Mouse (Mus musculus) hindbrain, embryonic 14.5 days (tissue): Measurements from ENCODE around the gene Rab5c. TPM values are rescaled to one million over a fixed set of nuclear protein-coding genes. Genes with fewer than 3 reads are reported as not detected.

ENCODE experiments used
- ATAC-seq: fragments of 200-750 bp; cut with Nextera tagmentation; 2 replicates; pipeline ENCODE4 v1.8.0; 2017; ENCODE audit warnings: moderate number of reproducible peaks, mild to moderate bottlenecking, moderate TSS enrichment, moderate library complexity; ENCODE audit not compliant: low FRiP score
- DNase-seq: peaks from one replicate; pipeline ENCODE4 v3.0.0-alpha.2; 2015; ENCODE audit warnings: low spot score
- H3K27ac ChIP-seq: fragments of 300-500 bp; sonication (generic); 2 replicates; pipeline ENCODE4 v1.5.1; 2014; ENCODE audit warnings: mild to moderate bottlenecking, moderate library complexity
- H3K27me3 ChIP-seq: fragments of 300-500 bp; sonication (generic); 2 replicates; pipeline ENCODE4 v1.6.1; 2014; ENCODE audit warnings: mild to moderate bottlenecking, low read length, mixed read lengths; ENCODE audit not compliant: control insufficient read depth, insufficient read depth
- H3K36me3 ChIP-seq: fragments of 300-500 bp; sonication (generic); replicated peaks from 2 replicates; pipeline ENCODE4 v1.6.1; 2014; ENCODE audit not compliant: control insufficient read depth, insufficient read depth
- H3K4me1 ChIP-seq: fragments of 300-500 bp; sonication (generic); replicated peaks from 2 replicates; pipeline ENCODE4 v1.6.1; 2014; ENCODE audit warnings: antibody characterized with exemption, low read length, mixed read lengths; ENCODE audit not compliant: control insufficient read depth, insufficient read depth
- H3K4me2 ChIP-seq: fragments of 300-500 bp; sonication (generic); replicated peaks from 2 replicates; pipeline ENCODE4 v1.6.1; 2014; ENCODE audit warnings: mild to moderate bottlenecking, moderate library complexity
- H3K4me3 ChIP-seq: fragments of 300-500 bp; sonication (generic); replicated peaks from 2 replicates; pipeline ENCODE4 v1.5.1; 2014; ENCODE audit warnings: mild to moderate bottlenecking, low read length
- H3K9ac ChIP-seq: fragments of 300-500 bp; sonication (generic); 2 replicates; pipeline ENCODE4 v1.6.1; 2014
- H3K9me3 ChIP-seq: fragments of 300-500 bp; sonication (generic); 2 replicates; pipeline ENCODE4 v1.6.1; 2016; ENCODE audit warnings: low read length; ENCODE audit not compliant: control insufficient read depth
- WGBS: fragments of 180-500 bp; shearing (Covaris S2); extraction: QIAGEN DNeasy Blood & Tissue Kit; methylation state at CpG from one replicate; pipeline ENCODE4 v1.1.7; 2014; 5-methylcytosine and 5-hydroxymethylcytosine counted together
- polyA plus RNA-seq: library from polyadenylated mRNA; unstranded; fragments of >200 nt; fragmentation: Nextera tagmentation; extraction: Ambion mirVana; gene quantifications from 2 replicates; pipeline ENCODE4 v1.2.1, GENCODE M21; 2014

Gene Rab5c
- polyA plus RNA-seq, 1 experiment from 2014 or later: 80.5 TPM

DNA sequence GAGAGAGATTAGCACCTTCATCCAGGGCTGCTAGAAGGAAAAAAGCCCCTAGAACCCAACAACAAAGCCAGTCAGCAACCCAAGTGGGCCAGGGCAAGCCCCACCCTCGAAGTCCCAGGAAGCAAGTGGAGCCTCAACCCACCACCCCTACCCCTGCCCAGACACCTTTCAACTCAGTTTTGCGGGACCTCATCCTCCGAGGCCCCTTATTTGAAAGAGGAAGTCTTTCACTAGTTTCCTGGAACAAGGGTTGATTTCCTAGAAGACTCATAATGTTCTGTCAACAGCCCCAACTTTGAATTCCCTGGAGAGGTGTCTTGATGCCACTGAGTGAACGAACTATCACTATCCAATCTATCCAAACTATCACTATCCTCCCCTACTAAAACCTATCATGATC lies 8.0 kb downstream of the Rab5c start:
- H3K36me3 ChIP-seq: peaks cover 13% of the 10 kb centered on the region
- no peak overlapping the region for H3K9ac ChIP-seq
- no peak overlapping the region for H3K4me2 ChIP-seq
- H3K4me1 ChIP-seq: no peaks in the 10 kb centered on the region
- DNase-seq (no peak), ATAC-seq (no peak)
- 90% methylated on average over 4 of the region's 4 CpGs for WGBS
- H3K9me3 ChIP-seq: no peaks in the 10 kb centered on the region
- no peak overlapping the region for H3K4me3 ChIP-seq
- no peaks in the 10 kb centered on the region for H3K27me3 ChIP-seq
- H3K27ac ChIP-seq: no peak overlapping the region

DNA sequence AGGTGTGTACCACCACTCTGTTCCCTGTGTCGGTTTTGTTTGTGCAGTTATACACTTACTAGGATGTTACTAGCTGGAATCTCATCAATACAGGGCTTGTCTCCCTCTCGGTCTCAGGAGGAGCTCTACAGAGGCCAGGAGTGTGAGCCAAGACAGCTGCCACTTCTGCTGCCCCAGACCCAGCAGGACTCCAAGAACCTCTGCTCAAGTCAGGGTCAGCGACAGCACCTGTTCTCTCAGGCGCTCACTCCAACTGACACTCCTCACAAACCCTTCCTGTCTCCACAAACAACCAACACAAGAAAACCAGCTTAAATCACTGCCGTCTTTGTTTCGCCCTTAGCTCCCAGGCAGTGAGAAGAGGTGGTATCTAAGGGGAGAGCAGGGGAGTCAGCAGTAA lies 9.4 kb downstream of the Rab5c start:
- Histone ChIP-seq H3K4me1 (no peaks in the 10 kb centered on the region), H3K9me3 (no peaks in the 10 kb centered on the region), H3K36me3 (peaks cover 13% of the 10 kb centered on the region), H3K4me3 (no peak overlapping the region), H3K27me3 (no peaks in the 10 kb centered on the region), H3K27ac (no peak overlapping the region), H3K9ac (no peak overlapping the region), H3K4me2 (no peak overlapping the region)
- ATAC-seq (no peak), DNase-seq (no peak)
- 92% methylated on average over 6 of the region's 6 CpGs for WGBS

DNA sequence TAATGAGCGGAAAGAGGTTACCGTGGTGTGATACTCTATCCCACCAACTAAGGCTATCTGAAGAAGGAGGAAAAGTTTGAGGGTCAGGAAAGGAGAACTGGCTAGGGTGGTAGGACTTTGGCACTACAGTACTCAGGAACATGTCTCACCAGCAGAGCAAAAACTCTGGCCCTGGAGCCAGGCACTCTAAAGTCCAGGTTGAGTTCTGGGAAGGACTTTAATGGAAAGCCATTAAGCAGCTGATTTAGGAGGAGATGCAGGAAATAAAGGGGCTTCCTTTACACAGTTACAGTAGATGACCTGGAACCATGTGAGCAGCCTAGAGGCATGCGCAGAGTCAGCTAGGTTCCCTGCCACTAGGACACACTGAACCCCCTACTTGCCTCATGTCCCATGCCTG lies 10.8 kb downstream of the Rab5c start:
- Histone ChIP-seq H3K4me1 (peaks cover 4% of the 10 kb centered on the region; the same call in 1 of the 2 replicates), H3K36me3 (peaks cover 13% of the 10 kb centered on the region), H3K9me3 (no peaks in the 10 kb centered on the region), H3K4me2 (no peak overlapping the region), H3K9ac (no peak overlapping the region), H3K27ac (no peak overlapping the region), H3K27me3 (no peaks in the 10 kb centered on the region), H3K4me3 (no peak overlapping the region)
- DNase-seq (no peak), ATAC-seq (no peak)
- WGBS: 91% methylated on average over 3 of the region's 3 CpGs

DNA sequence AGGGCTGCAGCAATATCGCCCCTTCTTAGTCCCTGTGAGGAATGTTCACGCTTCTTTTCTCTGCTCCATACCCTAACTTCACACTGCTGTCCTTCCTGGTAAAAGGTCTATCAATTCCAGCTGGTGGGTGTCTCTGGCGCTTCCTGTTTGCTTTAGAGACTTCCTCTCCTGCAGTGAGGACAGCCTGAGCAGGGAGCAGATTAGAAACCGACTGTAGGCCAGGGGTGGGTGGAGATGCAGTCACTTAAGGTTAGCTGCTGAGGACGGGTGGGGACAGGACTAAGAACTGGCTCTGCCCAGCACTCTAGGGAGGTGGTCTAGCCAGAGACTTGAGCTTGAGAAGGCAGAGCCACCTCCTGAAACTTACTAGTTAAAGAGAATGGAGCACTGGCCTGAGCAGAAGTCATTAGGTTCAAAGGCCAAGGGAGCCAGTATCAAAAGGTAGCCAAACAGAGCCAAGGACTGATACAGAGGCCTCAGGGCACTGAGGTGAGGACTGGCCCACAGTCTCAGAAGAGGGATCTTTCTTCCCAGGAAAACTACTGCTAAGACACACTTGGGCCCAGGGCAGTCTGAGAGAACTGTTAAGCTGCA lies 13.0 kb downstream of the Rab5c start:
- Histone ChIP-seq H3K36me3 (peaks cover 13% of the 10 kb centered on the region), H3K4me1 (peaks cover 8% of the 10 kb centered on the region), H3K4me2 (no peak overlapping the region), H3K9me3 (no peaks in the 10 kb centered on the region), H3K4me3 (no peak overlapping the region), H3K27ac (no peak overlapping the region), H3K27me3 (no peaks in the 10 kb centered on the region), H3K9ac (no peak overlapping the region)
- DNase-seq (no peak), ATAC-seq (no peak)
- 67% methylated on average over 5 of the region's 5 CpGs for WGBS

DNA sequence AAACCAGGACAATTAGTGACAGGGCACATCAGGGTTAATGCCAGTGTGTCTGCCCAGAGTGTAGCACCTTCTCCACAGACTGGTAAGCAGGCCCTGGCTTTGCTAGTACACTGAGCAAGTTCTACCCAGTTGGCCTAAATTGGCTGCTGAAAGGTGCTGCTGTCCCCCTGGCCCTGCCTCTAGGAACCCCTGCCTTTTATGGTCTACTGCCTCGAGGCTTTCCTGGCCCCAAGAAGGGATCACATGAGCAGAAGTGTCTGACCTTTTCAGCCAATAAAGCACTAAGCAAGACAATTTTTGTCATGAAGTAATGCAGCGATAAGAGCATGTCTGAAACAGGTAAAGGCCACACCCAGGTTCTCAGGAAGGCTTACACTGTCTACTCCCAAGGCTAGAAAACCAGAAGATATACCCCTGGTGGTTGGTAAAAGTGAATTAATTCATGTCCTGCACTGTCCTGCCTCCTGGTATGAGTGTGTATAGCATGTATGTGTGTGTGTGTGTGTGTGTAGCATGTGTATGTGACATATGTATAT lies 15.5 kb downstream of the Rab5c start:
- Histone ChIP-seq H3K27ac (no peak overlapping the region), H3K9ac (no peak overlapping the region), H3K36me3 (peaks cover 17% of the 10 kb centered on the region), H3K27me3 (no peaks in the 10 kb centered on the region), H3K4me3 (no peak overlapping the region), H3K4me1 (peaks cover 8% of the 10 kb centered on the region), H3K4me2 (no peak overlapping the region), H3K9me3 (no peaks in the 10 kb centered on the region)
- ATAC-seq (no peak), DNase-seq (no peak)
- WGBS: 62% methylated on average over 2 of the region's 2 CpGs

DNA sequence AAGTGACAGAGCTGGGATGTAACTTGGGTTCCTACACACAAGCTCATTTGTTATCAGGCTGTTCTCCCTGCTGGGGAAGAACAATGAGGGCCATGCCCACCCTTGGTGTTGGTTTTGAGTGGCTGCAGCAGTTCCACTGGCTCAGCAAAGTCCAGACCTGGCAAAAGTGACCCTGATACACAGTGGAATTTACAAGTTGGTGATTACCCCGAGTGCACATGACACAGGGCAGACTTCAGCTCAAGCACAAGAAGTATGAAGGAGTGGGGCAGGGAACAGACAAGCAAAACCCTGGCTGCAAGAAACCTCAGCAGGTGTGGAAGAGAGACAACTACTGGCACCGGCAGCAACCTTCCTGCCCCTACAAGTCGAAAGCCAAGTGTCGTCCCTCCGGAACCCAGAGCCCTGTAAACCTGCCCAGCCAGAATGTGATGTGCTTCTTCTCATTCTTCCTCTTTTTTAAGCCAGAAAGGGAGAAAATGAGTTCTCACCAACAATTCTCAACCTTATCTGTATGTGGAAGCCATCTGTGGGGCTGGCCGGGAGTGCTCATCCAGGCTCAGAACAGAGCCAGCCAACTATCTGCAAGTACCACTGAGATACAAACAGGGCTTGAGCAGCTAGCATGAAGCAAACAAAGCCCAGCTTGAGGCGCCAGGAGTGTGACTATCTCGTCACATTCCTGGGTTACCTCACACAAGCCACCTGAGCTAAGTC lies 16.1 kb downstream of the Rab5c start:
- Histone ChIP-seq H3K27ac (peak overlapping the region; percentile 56; the same call in 1 of the 2 replicates), H3K36me3 (peaks cover 24% of the 10 kb centered on the region), H3K4me3 (no peak overlapping the region), H3K9me3 (no peaks in the 10 kb centered on the region), H3K4me2 (no peak overlapping the region), H3K9ac (peak overlapping the region; percentile 20; the same call in 1 of the 2 replicates), H3K4me1 (peaks cover 8% of the 10 kb centered on the region), H3K27me3 (no peaks in the 10 kb centered on the region)
- DNase-seq (no peak), ATAC-seq (no peak)
- WGBS: 72% methylated on average over 8 of the region's 8 CpGs

DNA sequence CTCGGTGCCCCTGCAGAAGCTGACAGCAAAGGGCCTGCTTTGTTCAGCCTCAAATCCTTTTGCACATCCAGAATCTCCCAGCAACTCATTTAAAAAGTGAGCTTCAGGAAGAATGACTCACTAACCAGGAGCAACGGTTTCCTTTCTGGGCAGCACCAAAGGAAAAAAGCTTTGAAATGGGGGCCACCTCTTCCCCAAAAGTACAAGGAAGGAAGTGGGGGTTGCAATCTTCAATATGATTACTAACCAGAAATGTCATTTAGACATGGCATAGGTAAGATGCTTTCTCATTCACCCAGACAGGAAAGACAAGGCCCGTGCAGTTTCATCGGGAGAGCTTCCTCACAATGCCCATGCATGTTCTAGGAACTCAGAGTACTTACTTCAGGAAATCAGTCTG lies 16.8 kb downstream of the Rab5c start:
- WGBS: 65% methylated on average over 4 of the region's 4 CpGs

DNA sequence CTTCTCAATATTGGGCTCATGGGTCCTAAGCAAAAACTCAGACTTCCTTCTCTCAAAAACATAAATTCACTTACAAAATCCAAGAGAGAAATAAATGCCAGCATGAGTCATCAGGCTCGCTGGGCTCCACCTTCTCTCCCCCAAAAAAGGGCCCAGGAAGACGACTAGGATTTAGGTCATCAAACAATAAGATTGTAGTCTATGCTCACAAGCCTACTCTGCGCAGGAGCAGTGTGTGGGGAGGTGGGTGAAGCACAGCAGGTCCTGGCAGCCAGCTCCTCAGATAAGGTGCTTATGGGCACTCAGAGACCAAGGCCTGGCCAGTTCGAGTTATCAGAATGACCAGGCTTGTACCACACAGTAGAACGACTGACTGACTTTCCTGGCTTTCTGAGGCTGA lies 17.7 kb downstream of the Rab5c start:
- Histone ChIP-seq H3K9ac (no peak overlapping the region; the same call in 1 of the 2 replicates), H3K4me3 (no peak overlapping the region), H3K4me1 (peaks cover 8% of the 10 kb centered on the region), H3K27me3 (no peaks in the 10 kb centered on the region), H3K9me3 (no peaks in the 10 kb centered on the region), H3K36me3 (peaks cover 39% of the 10 kb centered on the region), H3K27ac (peak overlapping the region; percentile 56; the same call in 1 of the 2 replicates), H3K4me2 (no peak overlapping the region)
- ATAC-seq (no peak), DNase-seq (no peak)
- WGBS: 83% methylated on average over 5 of the region's 5 CpGs

More for the DNA sequence above, 16.8 kb downstream of the Rab5c start:
- ATAC-seq (no peak), DNase-seq (no peak)
- Histone ChIP-seq H3K4me2 (no peak overlapping the region), H3K36me3 (peaks cover 30% of the 10 kb centered on the region), H3K9me3 (no peaks in the 10 kb centered on the region), H3K27ac (peak overlapping the region; percentile 56), H3K9ac (peak overlapping the region; percentile 20; the same call in 1 of the 2 replicates), H3K27me3 (no peaks in the 10 kb centered on the region), H3K4me1 (peaks cover 8% of the 10 kb centered on the region), H3K4me3 (no peak overlapping the region)

DNA sequence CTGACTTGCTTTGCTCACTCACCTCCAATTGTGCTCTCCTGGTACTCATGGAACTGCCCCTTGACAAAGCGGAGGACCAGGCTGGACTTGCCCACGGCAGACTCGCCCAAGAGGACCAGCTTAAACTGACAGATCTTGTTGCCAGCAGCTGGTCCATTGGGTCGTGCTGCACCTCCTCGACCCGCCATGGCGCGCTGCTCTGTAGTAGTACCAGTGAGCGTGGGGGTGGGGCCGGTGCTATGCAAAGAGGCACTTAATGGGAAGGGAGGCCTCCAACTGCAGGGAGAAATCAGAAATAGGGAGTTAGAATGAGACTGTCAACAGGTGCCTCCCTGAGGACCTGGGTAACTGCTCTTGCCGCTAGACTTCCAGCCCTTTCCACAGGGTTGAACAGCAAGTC lies 18.1 kb downstream of the Rab5c start:
- DNase-seq (no peak), ATAC-seq (no peak)
- Histone ChIP-seq H3K9me3 (no peaks in the 10 kb centered on the region), H3K27me3 (no peaks in the 10 kb centered on the region), H3K4me1 (peaks cover 8% of the 10 kb centered on the region), H3K27ac (no peak overlapping the region), H3K36me3 (peaks cover 40% of the 10 kb centered on the region), H3K4me3 (no peak overlapping the region), H3K4me2 (no peak overlapping the region), H3K9ac (no peak overlapping the region)
- WGBS: 82% methylated on average over 11 of the region's 11 CpGs
